Mouse (Mus musculus): ENCODE data around the gene Selenom.

Selenom gene

DNA sequence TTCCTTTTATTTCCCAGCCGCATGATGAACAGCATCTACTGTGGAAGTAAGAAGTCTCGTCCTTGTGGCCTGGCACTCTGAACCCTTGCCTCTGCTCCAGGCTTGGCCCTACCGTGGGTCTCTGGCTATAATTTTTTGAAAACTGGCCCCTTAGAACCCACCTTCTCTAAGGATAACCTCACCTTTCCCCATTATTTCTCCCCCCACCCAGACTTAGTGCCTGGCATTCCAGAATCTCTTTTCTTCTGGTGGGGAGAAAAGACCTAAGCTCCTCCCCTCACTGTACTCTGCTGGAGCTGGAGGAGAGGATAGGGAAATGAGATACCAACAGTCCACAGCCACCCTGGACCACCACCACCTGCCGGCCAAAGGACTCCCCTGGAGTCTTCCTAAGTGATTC, 732 bp downstream of the Selenom start:
- no peak for DNase-seq

DNA sequence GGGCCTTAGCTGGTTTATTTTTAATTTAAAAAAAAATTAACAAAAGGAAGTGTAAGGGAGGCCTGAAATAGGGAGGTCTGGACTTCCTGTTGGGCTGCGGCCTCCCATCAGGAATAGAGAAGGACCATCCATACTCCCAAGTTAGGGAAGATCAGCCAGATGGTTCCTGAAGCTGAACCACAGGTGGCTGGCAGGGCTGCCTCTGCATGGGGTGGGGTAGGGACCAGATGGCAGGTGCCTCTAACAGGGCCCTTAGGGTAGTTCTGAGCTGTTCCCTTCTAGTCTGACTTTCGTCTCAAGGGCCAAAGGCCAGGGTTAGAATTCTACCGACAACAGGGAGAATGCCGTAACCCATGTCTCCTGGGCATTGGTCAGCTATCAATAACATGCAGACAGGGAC, 1.2 kb downstream of the Selenom start:
- DNase-seq, result no peak

DNA sequence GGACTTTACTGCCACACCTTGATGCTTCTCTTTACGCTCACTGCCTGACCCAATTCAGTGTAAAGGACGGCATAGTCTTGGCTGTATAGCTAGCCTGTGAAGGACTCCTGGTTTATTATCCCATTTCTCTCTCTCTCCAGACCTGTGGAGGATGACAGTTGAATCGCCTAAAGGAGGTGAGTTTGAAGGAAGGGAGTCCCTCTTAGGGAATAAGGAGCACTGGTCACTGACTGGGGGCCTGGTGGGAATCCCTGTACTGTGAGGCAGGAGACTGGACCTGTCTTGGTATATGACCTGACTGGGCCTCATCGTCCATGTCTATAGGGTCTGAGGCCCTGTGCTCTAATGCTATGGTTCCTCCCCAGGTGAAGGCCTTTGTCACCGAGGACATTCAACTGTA, 1.6 kb downstream of the Selenom start:
- no peak for DNase-seq

DNA sequence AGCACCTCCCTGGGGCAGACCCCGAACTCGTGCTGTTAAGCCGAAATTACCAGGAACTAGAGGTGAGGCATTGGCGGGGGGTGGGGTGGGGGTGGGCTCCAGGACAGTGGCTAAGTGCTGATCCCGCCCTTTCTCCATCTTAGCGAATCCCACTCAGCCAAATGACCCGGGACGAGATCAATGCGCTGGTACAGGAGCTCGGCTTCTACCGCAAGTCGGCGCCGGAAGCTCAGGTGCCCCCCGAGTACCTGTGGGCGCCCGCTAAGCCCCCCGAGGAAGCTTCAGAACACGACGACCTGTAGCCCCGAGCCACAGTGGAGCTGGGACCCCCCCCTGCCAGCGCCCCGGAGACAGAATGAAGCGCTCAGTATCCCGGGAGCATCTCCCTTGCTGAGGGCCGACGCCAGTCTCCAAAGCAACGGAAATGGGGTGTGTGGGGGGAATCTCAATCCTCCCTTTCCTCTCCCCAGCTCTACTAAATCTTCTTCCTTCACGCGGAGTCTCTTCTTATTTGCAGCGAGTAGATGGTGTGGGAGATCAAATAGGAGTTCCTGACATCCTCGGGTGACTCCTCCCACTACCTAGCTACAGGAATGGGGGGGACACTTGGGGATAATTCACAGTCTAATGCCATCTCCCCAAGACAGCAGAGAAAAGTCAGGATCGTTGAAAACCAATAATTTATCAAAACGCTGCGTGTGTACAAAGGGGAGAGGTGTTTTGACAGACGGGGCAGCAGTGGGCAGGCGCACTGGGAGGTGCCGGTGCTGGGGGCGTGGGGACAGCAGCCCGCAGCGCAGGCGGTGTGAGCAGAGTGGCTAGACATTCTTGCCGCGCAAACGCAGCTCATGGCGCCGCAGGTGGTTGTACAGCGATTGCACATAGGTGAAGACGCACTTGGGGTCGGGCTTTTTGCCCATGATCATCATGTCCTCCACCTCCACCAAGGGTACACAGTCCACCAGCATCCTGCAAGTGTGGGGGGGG, 2.7 kb downstream of the Selenom start:
- no peak for DNase-seq

DNA sequence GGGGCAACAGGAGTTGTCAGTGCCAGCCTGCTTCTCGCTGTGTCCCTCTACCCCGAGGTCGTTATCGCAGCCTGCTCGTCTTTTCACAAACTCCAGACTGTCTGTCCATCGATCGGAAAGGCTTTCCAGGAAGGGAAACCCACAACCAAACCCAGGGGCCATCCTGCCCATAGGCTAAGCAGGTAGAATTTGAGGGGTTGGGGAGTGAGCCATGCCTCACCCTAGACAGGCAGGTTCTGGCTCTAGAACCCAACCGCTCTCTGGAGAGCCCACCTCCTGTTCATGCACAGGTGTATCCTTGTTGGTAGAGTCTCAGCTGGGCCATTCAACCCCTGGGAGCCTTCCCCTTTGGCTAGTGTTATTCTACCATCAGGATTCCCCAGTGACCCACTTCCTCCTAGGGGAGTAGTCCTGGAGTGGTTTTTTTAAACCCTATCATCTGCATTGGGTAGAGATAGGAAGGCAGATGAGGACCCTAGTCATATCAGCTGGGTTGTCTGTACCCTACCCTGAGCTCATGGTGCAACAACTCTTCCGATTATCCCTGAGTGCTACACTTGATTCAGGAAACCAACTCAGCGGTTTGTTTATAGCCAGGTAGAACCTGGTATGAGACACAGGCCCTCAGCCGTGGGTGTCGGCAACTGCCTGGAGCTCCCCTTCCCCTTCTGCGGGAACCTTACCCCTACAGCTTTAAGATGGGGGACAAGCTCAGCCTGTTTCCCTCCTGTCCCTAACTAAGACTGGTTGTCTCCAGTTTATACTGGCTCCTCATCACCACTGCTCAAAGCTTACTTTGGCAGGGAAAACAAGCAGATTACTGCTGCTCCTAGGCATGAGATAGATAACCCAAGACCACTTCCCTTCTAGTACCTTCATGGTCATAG, 3.6 kb downstream of the Selenom start:
- no peak for DNase-seq

DNA sequence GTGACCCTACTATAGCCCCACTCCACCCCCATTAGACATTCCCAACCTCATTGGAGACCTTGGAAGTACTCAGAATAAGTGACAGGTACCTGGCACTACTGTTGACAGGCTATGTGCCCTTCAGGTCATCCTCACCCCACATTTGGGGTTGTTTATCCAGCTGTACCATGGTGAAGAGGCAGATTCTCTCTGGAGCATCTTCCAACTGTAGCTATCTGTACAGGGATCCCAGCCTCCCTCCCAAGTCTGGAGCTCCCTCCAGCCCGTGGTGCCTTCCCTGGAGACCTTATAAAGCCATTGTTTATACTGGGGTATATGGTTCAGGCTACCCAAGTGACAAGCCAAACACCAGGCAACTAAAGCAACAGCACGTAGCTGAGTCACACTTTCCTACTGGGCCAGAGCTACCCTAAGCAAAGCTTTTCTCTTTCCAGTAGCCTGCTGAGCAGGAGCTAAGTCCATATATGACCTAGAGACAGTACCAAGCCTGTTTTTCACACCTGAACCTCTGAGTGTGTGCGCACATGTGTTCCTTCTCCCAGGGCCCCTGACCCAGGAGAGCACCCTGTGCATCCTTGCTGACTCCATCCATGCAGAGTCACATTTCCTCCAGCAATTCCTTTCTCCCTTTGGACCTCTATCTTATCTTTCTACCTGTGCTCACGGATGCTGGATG, 4.7 kb downstream of the Selenom start:
- DNase-seq, result no peak

DNA sequence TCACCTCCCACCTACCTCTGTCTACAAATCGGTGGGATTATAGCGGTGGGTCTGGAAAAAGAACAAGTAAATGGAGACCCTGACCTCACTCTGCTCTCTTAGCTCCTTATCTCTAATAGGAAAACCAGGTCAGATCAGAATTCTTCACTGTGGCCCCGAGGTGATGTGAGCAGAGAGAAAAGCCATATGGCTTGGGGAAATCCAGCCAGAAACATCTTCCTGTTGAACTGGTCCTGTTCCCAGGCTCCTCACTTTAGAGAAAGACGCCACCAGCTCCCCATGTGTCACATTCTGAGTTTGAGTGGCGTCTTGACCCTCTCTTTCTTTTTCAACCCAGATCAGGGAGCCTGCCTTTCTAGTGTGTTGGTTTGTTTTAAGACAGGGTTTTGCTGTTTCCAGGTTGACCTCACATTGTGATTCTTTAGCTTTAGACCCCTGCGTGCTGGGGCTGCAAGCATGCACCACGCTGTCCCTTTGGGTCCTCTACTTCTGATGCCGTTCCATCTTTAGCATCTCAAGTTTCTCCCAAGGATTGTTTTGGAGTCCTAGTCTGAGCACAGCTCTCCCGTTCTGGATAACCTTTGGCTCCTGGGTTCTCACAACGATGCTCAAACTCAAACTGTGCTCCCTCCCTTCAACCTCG, 5.4 kb downstream of the Selenom start:
- no peak for DNase-seq

DNA sequence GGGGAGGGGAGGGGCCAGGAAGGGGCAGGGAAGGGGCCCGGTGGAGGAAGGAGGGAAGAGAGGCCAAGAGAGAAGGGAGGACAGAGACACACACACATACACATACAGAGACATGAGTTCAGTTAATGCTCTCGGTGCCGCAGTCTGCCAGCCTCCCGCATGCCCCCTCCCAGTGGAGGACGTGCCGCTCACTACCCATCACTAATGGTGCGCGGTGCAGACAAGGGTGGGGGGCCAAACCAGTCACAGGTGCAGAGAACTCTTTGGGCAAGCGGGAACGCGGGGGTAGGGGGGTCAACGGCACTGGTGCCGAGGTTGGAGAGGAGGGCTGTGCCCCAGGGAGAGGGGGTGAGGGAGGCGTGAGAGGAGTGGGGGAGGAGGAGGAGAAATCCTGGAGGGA, 6.4 kb downstream of the Selenom start:
- DNase-seq, result no peak

DNA sequence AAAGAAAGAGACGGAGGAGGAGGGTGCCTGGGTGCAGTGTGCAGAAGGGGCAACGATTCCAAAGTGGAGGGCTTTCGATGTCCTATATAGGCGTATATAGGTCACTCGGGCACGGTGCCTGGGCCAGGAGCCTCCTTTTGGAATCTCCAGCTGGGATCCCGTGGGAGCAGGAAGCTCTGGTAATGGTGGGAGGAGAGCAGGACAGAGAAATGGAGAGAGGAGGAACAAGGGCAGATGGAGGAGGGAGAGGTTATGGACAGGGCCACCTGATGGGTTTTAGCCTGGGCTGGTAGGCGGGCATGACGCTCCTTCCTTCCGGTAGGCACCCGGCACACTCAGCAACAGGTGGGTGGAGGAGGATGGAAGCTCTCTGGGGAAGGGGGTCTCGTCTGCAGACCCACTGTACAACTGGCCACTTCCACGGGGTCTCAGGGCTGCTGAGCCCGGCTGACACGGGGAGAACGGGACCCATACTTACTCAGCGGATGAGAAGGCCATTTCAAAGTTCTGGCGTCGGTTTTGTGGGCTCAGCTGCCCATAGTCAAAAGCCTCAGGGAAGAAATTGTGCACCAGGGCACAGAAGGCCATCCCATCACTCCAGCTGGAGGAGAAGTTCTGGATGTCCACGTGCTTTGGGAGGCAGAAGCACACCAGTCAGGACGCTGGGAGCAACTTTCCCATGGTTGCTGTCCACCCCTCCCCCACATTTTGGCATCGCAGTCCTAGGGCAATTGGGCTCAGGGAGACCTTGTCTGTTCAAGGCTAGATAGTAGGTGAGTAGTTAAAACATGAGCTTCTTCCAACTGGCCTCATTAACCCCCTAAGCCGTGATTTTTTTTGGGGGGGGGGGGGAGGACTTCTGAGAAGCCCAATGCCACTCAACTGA, 7.1 kb downstream of the Selenom start:
- DNase-seq, result no peak

DNA sequence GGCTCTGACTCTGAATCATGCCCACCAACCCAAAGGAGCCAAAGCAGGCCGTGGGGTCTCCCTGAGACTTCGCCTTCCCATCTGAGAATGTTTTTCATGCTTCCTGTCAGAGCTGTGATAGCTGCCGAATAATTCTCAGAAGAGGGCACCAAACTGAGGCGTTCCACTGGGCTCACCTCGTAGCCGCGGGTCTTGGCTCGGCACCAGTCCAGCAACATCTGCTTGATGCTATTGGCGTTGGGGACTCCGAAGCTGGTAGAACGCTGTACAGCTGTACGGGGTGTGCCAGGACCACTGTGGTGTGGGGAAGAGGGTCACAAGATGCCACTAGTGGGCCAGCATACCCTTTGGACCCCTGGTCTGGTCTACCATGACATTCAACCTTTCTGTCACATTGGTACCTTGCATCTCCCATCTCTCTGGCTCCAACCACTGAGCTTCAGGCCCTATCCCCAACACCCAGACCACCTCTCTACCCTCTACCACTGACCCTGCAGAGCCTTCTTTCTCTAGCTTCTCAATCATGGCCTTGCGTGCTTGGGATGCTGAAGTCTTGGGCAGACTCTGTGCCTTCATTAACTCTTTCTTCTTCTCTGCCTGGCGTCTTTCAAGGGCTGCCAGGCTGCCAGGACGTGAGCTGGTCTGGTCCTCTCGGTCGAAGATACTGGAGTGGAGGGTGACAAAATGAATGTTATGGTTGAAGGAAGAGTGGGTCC, 8.0 kb downstream of the Selenom start:
- DNase-seq, result no peak

DNA sequence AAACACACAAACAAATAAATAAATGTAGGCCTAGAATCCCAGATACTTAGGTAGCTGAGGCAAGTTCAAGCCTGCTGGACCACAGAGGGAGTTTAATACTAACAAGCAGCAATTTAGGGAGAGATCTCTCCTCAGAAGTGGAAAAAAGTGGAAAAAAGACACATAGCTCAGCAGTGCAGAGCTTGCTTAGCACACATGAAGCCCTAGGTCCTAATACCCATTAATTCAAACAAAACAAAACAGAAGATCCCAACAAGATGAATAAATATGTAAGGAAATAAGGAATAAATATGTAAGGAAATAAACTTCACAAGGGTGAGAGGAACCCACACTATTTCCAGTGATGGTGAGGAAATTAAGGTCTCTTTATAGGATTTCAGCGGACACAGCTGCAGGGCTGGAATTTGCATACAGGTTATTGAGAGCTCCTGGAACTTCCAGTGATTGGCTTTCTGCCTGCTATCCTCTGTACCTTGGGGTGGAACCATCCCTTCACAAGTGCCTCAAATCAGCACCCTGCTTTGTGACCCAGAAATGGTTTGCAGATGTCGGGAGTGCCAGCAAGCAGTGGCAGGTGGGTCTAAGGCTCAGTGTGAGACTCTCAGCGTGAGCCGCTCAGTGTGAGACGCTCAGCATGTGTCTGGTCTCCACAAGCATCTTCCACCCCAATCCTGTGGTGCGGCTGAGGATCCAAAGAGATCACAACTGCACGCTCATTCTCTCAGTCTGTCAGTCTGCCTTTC, 9.5 kb downstream of the Selenom start:
- no peak for DNase-seq

DNA sequence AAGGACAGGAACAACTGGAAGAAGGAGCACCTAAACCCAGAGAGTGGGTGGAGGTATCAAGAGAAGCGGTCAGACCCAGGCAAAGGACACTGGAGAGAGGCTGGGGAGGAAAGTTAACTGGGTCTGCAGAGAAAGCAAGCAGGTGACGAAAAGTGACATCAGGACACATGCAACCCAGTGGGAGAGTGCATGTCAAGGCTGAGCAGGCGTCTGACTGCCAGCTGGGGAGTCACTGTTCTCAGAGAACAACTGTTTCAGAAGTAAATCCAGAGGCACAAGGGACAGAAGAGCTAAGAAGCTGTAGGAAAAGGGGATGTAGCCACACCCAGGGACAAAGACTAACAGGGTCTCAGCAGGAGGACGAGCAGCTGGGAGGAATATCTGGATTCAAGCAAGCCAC, 11.1 kb downstream of the Selenom start:
- DNase-seq, result no peak

DNA sequence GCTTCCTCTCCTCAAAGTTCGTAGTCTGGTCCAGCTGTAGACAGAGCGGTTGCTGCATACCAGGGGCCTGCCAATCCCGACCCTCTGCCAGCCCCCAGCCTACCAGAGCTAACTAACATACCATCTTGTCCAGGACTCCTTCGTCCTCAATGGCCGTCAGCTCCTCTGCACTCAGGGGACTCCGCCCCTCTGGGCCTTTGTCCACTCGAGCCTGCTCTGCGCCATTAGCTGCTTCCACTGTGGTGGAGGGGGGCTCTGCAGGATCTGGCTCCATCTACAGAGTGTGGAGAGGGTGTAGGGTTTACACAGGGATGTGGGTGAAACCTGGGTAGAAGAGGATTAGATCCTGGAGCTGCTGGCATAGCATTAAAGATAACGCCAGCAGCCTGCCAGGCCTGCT, 11.7 kb downstream of the Selenom start:
- DNase-seq, result no peak

DNA sequence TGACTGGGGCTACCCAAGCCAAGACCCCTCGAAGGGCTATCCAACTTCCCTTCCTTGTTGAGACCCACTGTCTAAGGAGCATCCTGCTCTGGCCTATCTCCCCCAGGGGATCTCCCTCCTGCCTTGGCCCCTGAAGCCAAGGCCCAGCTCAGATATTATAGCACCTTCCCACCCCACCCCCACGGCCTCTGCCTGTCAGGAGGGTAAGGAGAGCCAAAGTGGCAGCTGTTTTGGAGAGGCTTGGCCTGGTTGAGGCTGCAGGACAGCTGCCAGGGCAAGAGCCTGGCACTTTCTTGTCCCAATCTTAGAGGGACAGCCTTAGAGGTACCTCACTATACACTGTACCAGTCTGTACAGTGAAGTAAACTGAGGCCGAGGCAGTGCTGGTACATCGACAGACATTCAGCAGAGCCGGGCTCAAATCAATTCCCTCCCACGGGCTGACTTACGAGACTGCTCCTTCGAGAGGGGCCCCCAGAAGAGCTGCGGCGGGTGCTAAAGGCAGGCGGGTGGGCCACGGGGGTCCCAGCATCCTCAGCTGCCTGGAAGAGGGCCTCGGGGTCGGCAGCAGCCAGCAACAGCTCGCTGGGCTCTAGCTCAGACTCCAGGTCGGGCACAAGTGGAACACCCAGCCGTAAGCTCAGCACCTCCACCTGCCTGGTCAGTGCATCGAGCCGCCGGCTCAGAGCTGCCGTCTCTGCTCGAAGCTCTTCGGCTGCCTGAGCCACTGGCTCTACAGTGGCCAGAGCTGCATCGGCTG, 12.7 kb downstream of the Selenom start:
- no peak for DNase-seq

DNA sequence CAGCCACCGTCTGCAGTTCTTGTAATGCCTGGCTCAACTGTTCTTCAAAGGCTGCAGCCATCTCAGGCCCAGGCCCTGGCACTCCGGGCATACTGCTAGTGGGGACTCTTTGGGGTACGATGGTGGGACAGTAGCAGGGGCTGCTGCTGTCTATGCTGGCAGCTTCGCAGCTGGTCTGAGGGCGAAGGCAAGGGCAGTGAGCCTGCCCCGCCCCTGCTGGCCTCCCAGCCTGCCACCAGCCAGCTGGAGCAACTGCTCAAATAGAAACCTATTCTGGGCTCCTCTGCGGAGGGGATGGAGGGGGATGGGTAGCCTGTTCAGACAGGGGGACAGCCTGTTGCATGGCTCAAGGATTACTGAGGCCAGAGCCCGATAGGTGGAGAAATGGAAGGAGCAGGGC, 13.3 kb downstream of the Selenom start:
- DNase-seq, result no peak

DNA sequence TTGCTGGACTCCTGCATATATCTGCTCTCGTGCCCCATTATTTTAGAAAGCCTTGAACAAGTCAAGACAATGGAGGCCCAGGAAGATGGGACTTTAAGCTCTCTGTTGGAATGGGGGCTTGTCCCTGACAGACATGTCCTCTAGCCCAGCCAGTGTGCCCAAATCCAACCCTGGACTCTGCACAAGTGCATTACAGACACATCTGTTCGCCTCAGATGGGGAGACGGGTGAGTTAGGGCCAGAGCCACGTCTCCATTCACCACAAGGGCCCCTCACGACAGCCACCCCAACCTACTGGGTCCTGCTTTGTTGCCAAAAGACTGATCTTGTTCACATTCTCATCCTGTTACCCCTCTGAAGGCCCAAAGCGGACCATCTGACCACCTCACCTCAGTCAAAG, 13.7 kb downstream of the Selenom start:
- no peak for DNase-seq

DNA sequence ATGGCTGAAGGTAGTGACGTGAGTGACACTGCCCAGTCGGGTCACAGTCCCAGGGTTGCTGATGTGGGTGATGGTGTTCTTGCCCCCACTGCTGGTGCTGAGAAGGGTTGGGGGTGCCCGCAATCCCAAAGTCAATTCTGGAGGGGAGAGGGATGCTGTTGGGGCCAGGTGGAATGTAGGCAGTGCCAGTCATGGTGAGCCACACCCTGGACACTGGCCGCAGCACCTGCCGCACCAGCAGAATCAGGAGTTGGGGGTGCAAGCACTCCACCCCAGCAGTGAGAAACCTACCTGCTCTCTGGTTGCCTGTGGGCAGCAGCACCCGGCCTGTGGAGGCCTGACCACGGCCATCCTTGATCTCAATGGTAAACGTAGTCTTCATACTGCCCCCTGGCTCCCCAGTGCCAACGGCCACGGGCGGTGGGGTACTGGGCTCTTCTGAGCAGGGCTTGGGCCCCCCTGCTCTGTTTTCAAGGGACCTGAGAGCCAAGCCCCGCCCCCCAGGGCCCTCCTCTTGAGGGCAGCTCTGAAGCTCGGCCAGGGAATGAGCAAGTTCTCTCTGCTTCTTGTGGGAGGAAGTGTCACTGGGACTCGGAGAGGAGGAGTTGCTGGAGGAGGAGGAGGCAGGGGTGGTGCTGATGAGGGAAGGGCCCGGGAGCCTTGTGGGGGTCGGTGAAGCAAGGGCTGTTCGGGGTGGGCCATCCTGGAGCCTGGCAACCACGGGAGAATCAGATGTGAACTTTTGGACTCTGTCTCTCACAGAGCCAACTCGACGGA, 15.2 kb downstream of the Selenom start:
- DNase-seq, result no peak

DNA sequence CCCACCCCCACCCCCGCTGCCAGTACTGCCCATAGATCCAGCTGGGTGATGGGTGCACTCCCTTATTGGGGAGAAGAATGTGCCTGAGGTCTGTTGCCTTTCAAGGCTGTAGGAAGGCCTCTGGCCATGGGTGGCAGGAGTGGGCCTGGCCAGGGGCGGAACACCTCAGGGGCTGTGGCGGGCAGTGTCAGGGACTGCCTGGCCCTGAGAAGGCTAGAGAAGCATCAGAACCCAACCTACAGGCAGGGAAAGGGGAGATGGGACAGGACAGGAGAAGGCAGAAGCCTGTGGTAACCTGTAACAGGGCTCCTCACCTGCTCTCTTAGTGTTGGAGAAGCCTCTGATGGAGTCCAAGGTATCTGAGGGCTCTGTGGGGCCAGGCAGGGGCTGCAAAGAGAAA, 16.2 kb downstream of the Selenom start:
- DNase-seq, result no peak

DNA sequence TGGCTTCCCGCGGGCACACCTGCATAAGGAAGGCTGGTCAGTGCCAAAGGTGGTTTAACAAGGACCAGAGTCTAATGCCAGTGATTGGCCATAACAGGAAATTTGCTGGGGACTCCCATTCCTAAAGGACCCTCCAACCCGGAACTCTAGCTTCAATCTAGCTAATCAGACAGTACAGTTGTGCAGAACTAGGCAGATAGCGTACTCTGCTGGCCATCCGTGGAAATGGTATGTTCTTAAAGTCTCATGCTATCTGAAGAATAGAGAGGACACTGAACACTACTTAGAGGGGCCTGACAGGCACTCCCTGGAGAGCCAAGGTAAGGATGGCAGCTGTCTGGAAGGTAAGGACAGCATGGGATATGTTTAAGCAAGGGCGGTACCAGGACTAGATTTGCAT, 17.1 kb downstream of the Selenom start:
- DNase-seq, result no peak

All from thymus, adult 18-20 months (tissue).